Comparison of ENCODE assay signal across 15 mouse cellular contexts in the genomic region with DNA sequence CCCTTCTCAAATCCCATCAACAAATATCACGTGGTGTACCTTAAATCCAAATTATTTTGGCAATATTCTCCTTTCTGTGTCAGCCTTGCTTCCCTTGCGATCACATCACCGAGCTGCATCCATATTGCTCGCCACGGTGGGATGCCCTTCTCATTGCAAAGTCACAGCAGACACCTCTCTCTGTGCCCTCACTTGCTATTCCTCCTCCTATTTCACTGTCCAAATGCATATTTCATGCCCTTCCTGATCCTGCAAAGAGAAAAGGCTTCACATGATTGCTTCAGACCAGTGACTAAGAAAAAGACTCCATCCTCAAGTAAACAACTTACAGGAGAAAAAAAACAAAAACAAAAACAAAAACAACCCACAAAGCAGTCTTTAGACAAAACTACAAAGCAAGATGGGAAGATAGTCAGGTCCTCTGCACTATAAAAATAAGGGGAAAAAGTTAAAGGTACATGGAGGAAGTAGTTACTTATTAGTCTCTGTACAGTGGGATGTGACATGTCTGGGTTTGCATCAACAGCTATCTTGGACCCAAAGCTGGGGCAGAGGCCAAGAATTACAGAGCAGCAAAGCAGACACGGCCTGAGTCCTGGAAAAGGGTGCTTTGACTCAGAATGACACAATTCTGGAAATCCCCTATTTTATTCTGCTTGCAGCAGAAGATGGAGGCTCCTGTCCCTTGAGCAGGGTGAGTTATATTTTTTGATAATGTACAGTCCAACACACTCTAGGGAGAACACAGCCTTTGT.
DNase-seq lines count a peak whose midpoint lies in the region; ATAC-seq and TF ChIP-seq lines count a peak whose summit lies in the region.
"Had no signal": no experiment of that assay in that cellular context is flagged by ENCODE, and none has a peak within 500 bp of the region (broad histone marks: within the 10 kb centered on the region; RNA-seq: fewer than 3 reads in every experiment).

No protein-coding gene starts in this region.

- H3K4me2 ChIP-seq in forebrain, postnatal 0 days (ENCODE audit: low read depth): no peak overlapping the region
- H3K4me2 ChIP-seq: liver, embryonic 15.5 days had no signal

- H3K4me3 ChIP-seq in forebrain, postnatal 0 days (ENCODE audit: low read depth, low read length): no peak overlapping the region
- no peak overlapping the region for H3K4me3 ChIP-seq in forebrain, embryonic 10.5 days
- H3K4me3 ChIP-seq: liver, embryonic 15.5 days had no signal

- no peak overlapping the region for H3K27ac ChIP-seq in forebrain, postnatal 0 days (ENCODE audit: low read depth, low read length)
- no peak overlapping the region for H3K27ac ChIP-seq in forebrain, embryonic 10.5 days
- H3K27ac ChIP-seq: liver, embryonic 15.5 days had no signal

- 0 out of 2 replicates have a peak, but pooled peaks have one; percentile 6 for TF ChIP-seq CTCF in forebrain, postnatal 0 days (IDR thresholded peaks at IDR 0.05; ENCODE audit: low read depth)

- ATAC-seq in forebrain, postnatal 0 days: no peak
- ATAC-seq: activated CD4-positive, CD25-positive, alpha-beta regulatory T cell, adult 4 months had no signal

- no peaks in the 10 kb centered on the region for H3K36me3 ChIP-seq in forebrain, postnatal 0 days (ENCODE audit: insufficient read depth)
- H3K36me3 ChIP-seq in forebrain, embryonic 10.5 days (replicated peaks): no peaks in the 10 kb centered on the region
- H3K36me3 ChIP-seq: G1E; liver, embryonic 15.5 days had no signal

- no peaks in the 10 kb centered on the region for H3K9me3 ChIP-seq in forebrain, postnatal 0 days (ENCODE audit: low read length)
- H3K9me3 ChIP-seq in forebrain, embryonic 10.5 days: no peaks in the 10 kb centered on the region
- H3K9me3 ChIP-seq: liver, embryonic 15.5 days had no signal

- no peaks in the 10 kb centered on the region for H3K27me3 ChIP-seq in forebrain, postnatal 0 days (ENCODE audit: insufficient read depth, low read length)
- H3K27me3 ChIP-seq in forebrain, embryonic 10.5 days (ENCODE audit: poor library complexity, severe bottlenecking): no peaks in the 10 kb centered on the region
- H3K27me3 ChIP-seq: liver, embryonic 15.5 days had no signal

- no peak for DNase-seq in forebrain, postnatal 0 days
- DNase-seq in forebrain, embryonic 10.5 days (ENCODE audit: extremely low spot score, low spot score): no peak
- peak; percentile 17 to 19 for DNase-seq in kidney, postnatal 36 days
- no peak for DNase-seq in kidney, adult 9 months
- peak; percentile 48 for DNase-seq in 3134 (ENCODE audit: extremely low read depth, insufficient read length, low spot score)
- peak; percentile 34 for DNase-seq in heart, adult 8-10 months (ENCODE audit: low spot score)
- no peak for DNase-seq in B cell, adult 2 months
- no peak for DNase-seq in layer of hippocampus, postnatal 14 days (ENCODE audit: low spot score in 2 of 2)
- DNase-seq: cerebellum, adult 8-10 months; gastrocnemius, postnatal 36 days; right cerebral cortex, postnatal 4 days; thymus, postnatal 14 days had no signal

- H3K4me1 ChIP-seq in forebrain, postnatal 0 days (ENCODE audit: insufficient read depth): peaks cover 6% of the 10 kb centered on the region; the same call in 1 of the 2 replicates
- H3K4me1 ChIP-seq in forebrain, embryonic 10.5 days: peaks cover 10% of the 10 kb centered on the region
- H3K4me1 ChIP-seq: liver, embryonic 15.5 days had no signal

- no peak overlapping the region for H3K9ac ChIP-seq in forebrain, postnatal 0 days
- H3K9ac ChIP-seq: liver, embryonic 15.5 days had no signal

- WGBS in forebrain, postnatal 0 days: 70% methylated on average over 6 of the region's 6 CpGs
- 80% methylated on average over 6 of the region's 6 CpGs for WGBS in forebrain, embryonic 10.5 days

Comparison
In these comparisons a context has a peak if more than half of its experiments do, and no peak if none do; other contexts are left out.
1. DNase-seq: peak in kidney, postnatal 36 days (2 of 2), 3134 (single experiment) and heart, adult 8-10 months (single experiment); none in forebrain, postnatal 0 days (single experiment), forebrain, embryonic 10.5 days (single experiment), kidney, adult 9 months (single experiment), B cell, adult 2 months (0 of 2) and layer of hippocampus, postnatal 14 days (0 of 2).